Mouse (Mus musculus): ENCODE data around the gene Gipc2.

Gipc2 gene

DNA sequence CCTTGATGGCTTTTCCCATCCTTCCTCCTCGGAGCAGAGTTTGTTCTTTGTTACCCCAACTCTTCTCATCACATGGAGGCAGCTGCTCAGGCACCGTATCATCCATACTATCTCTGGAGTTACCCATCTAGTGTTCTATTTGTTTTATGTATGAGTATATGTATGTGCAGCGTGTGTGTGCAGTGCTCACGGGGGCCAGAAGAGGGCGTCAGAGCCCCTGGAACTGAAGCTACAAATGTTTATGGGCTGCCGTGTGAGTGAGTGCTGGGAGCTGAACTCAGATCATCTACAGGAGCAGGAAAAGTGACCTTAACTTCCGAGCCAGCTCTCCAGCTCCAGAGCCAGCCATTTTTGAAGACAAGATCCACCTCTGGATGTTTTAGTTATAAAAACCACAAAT, 64.6 kb downstream of the Gipc2 start:
- in situ Hi-C loops (cut with MboI, MseI) = loop anchor here in 1 of 2 experiments (5.0 kb wide), 1 partner anchor 379 kb away; no protein-coding TSS in a partner anchor

DNA sequence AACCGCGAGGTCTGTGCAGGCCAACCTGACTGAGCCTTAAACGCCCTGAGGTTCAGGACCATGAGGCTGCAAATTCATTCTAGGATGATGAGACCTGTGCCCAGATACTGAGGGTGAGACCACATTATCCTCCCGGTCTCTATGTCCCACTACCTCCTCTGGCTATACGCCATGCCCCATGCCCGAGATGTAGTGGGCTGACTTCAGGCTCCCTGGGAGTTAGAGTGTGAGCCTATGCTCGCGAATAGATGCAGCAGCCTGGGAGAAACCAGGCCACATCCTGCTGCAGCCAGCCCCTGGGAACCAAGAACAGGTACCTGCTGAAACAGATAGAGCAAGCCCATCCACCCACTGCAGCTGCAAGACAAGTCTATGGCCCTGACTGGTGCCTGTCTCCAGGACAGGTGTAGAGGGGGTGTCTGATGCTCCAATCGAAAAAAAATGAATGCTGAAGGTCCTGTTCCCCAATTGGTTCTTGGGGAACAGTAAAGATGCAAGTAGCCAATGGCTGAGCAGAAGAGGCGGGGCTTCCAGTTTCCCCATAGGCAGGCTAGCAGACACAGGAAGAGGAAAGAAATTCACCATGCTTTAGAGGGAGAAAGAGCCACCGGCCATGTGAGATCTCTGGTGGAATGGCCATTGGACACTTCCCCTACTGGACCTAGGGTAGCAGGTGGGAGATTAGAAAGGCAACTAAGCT, 65.8 kb downstream of the Gipc2 start:
- in situ Hi-C loops (cut with MboI, MseI) = loop anchor here in 1 of 2 experiments (5.0 kb wide), 1 partner anchor 378 kb away; no protein-coding TSS in a partner anchor

GRCm38 (mm10) chr3:152095030-152095429, 71.0 kb downstream of the Gipc2 start:
- in situ Hi-C loops (cut with MboI, MseI) = no loop called here

DNA sequence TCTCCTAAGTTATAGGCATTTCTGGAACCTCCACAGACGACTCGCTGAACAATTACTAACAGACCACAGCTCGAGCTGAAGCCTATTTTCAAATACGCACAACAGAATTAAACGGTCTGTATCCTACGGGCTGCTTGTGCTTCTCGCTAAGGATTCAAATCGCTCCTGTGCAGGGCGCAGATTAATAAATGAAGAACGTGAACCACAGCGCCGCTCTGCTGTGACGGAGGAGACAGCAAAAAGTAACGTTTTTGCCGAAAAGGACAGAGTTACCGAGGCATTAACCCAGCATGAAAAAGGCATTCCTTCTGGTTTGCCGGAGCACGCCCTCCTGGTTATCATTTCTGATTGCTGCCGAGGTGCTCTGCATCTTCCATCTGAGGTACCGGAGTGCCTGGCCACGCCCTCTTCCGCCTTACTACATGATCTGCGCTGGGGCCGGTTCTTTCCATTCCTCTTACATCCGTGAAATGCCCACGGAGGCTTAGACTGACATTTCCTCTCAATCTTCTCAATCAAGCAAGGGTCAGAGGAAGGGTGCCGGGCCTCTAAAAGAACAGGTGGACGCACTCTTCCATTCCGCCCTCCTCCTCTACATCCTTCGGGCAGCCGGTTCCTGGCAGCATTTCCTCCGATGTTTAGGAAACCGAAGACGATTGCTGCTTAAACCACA, 73.5 kb downstream of the Gipc2 start:
- in situ Hi-C loops (cut with MboI, MseI) = loop anchor here in 1 of 2 experiments (5.0 kb wide), 1 partner anchor 375 kb away; no protein-coding TSS in a partner anchor

GRCm38 (mm10) chr3:152089178-152089577, 76.9 kb downstream of the Gipc2 start:
- in situ Hi-C loops (cut with MboI, MseI) = no loop called here

GRCm38 (mm10) chr3:152081381-152081780, 84.6 kb downstream of the Gipc2 start:
- in situ Hi-C loops (cut with MboI, MseI) = no loop called here

DNA sequence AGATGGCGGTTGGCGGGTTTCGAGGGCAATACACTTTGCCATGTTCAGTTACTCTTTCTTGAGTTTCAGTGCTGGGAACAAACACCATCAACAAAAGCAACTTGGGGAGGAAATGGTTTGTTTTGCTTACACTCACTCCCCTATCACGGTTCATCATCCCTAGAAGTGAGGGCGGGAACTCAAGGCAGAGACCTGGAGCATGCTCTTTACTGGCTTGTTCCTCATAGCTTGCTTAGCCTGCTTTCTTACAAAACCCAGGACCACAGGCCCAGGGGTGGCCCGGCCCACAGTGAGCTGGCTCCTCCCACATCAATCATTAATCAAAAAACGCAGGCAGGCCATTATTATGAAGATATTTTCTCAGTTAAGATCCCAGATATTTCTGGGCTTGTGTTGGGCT, 89.9 kb downstream of the Gipc2 start:
- in situ Hi-C loops (cut with MboI, MseI) = loop anchor here in 1 of 2 experiments (10.0 kb wide), 1 partner anchor 1339 kb away; no protein-coding TSS in a partner anchor

DNA sequence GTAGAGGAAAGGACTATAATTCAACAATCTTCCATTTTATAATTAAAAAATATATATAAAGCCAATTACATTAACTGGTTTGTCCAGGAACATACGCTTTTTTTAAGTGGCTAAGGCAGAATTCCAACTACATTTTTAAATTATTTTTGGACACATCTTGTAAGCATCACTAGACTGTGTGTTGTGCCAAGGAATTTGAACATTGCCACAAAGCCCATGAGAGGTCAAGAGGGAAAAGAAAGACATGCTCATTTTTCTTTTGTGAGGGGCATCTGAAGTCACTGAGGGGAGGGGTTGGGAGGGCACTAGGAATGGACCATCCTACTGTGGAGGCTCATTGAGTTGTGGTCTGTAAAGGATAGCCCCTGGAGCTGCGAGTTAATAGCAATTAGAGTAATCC, 97.0 kb downstream of the Gipc2 start:
- in situ Hi-C loops (cut with MboI, MseI) = loop anchor here in 1 of 2 experiments (10.0 kb wide), 1 partner anchor 634 kb away; the partner anchor contains the start of gene Adgrl4

DNA sequence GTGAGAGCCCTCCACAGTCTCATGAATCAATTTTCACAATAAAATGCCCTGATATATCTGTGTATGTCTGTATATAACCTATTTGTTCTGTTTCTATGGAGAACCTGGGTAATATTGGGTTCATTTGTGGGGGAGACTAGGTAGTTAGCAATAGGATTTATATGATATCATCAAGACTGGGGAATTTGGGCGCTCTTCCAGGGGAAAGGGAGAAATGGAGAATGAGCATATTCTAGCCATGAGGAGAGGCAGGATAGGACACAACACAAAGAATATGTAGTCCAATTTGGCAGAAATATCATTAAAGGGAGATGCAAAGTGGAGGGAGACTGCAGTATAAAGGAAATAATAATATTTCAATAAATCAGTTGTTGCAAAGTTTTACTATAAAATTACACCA, 97.7 kb downstream of the Gipc2 start:
- in situ Hi-C loops (cut with MboI, MseI) = loop anchor here in 1 of 2 experiments (10.0 kb wide), 1 partner anchor 634 kb away; the partner anchor contains the start of gene Adgrl4

DNA sequence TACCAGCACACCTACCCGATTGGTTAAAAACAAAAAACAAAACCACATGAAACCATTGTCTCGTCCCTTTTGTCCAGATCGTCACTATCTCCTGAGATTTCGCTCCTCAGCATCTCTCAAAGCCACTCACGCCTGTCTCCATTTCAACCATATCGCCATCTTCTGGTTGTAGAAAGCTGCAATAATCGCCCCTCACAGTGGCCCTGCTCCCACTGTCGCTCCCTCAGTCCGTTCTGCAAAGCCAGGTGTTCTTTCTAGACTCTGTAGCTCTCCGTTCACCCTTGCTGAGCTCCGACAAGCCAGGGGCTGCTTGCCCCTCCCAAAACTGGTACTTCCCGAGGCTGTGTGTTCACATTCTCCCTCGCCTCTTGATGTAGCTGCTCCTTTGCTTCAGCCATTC, 99.3 kb downstream of the Gipc2 start:
- in situ Hi-C loops (cut with MboI, MseI) = loop anchor here in 1 of 2 experiments (10.0 kb wide), 1 partner anchor 632 kb away; the partner anchor contains the start of gene Adgrl4

DNA sequence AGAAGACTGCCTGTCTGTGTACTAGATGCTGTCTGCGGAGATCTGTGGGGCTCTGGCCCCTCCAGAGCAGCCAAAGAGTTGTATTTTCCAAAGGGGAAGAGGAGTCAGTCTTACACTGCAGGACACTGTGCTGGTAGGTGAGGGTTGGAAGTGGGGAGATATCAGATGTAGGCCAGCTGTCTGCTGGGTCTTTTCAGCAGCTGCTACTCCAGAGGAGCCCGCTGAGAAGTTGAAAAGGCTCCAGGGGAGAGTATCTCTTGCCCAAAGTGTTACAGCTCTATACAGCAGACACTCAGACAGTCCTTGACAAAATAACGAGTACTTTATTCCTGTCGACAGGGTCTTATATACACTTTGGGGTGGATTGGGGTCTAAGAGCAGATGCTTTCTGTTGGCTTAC, 100.2 kb downstream of the Gipc2 start:
- in situ Hi-C loops (cut with MboI, MseI) = loop anchor here in 1 of 2 experiments (10.0 kb wide), 1 partner anchor 631 kb away; the partner anchor contains the start of gene Adgrl4

GRCm38 (mm10) chr3:152064166-152064565, 101.9 kb downstream of the Gipc2 start:
- in situ Hi-C loops (cut with MboI, MseI) = loop anchor here in 1 of 2 experiments (10.0 kb wide), 1 partner anchor 629 kb away; the partner anchor contains the start of gene Adgrl4

- in situ Hi-C loops (cut with MboI, MseI) = loop anchor here in 1 of 2 experiments (10.0 kb wide), 1 partner anchor 628 kb away; the partner anchor contains the start of gene Adgrl4
These were observed 103.2 kb downstream of the Gipc2 start for GRCm38 (mm10) chr3:152062806-152063205.

DNA sequence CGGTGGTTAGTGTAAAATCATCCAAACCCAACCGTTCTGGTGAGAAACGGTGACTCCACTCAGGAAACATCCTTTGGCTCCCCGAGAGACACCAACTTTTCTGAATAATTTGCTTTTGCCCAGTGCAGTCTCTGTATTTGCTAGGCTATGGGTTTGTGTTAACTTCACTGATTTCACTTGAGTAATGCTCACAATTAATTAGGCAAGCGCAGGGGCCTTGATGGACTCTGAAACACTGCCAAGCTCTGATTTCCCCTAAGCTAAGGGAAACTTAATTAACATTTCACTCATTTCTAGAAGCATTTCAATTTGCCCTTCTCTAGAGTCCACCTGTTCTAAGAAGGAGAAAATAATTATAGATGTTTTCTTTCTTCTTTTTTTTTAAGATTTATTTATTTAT, 104.9 kb downstream of the Gipc2 start:
- in situ Hi-C loops (cut with MboI, MseI) = loop anchor here in 1 of 2 experiments (10.0 kb wide), 1 partner anchor 626 kb away; the partner anchor contains the start of gene Adgrl4

GRCm38 (mm10) chr3:152058235-152058634, 107.8 kb downstream of the Gipc2 start:
- in situ Hi-C loops (cut with MboI, MseI) = no loop called here

GRCm38 (mm10) chr3:152054260-152054659, 111.8 kb downstream of the Gipc2 start:
- in situ Hi-C loops (cut with MboI, MseI) = no loop called here

DNA sequence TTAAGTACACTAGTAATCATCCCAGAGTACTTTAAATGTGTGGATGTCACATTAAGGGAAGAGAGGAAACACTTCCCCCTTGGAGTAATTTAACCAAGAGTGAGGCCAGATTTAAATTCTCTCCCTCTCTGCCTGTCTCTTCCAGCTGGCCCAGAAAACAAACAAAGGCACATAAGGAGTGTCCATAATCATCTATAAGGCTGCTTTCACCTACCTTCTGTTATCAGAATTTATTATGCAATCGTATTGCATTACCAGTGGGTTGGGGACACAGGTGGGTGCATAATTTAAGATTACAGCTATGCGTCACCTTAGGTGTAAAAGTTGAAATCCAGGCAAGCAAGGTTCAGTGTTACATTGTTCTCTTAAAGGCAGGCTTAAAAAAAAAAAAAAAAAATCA, 114.1 kb downstream of the Gipc2 start:
- in situ Hi-C loops (cut with MboI, MseI) = no loop called here

- in situ Hi-C loops (cut with MboI, MseI) = no loop called here
These were observed 118.1 kb downstream of the Gipc2 start for GRCm38 (mm10) chr3:152047914-152048313.

DNA sequence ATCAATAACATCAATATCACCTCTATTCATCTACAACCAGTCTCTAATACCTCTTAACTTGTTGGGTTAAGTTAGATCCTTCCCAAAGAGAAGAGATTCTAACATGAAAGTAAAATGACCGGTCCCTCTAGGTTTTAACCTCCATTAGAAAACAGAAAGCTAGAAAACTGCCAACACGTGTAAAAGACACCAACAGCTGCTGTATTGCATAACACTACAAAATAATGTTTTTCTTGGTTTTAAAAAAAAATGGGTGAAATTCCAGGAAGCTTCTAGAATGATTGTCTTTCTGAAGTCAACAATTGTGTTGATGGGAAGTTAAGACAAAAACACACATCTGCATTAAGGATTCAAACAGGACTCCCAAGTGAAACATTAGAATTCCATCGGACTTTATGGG, 119.1 kb downstream of the Gipc2 start:
- in situ Hi-C loops (cut with MboI, MseI) = no loop called here
